Mouse (Mus musculus): ENCODE results near the gene C4bp.
A peak's percentile ranks its signal among the peaks of the same experiment; 100 is the strongest.
"Not testable (repeated sequence)": the region's sequence is repeated elsewhere in the genome, so short reads cannot be mapped to it uniquely, and the experiment has no call there.

C4bp gene

GRCm38 (mm10) chr1:130661454-130661853 lies at the start of gene C4bp:
TSS of gene C4bp (minus strand) at chr1:130661632.
- no peak for ATAC-seq (ENCODE audit: low TSS enrichment)

GRCm38 (mm10) chr1:130710283-130711080 lies 49.0 kb upstream of the C4bp start:
- no peak for ATAC-seq (ENCODE audit: low TSS enrichment)

- ATAC-seq (ENCODE audit: low TSS enrichment): no peak
Observed at GRCm38 (mm10) chr1:130703613-130704012, 42.2 kb upstream of the C4bp start.

GRCm38 (mm10) chr1:130701976-130702375 lies 40.5 kb upstream of the C4bp start:
- no peak for ATAC-seq (ENCODE audit: low TSS enrichment)

GRCm38 (mm10) chr1:130699937-130700633 lies 38.7 kb upstream of the C4bp start:
- peak; percentile 59 for ATAC-seq (ENCODE audit: low TSS enrichment)

- ATAC-seq (ENCODE audit: low TSS enrichment): no peak
Observed at GRCm38 (mm10) chr1:130698601-130699000, 37.2 kb upstream of the C4bp start.

- ATAC-seq (ENCODE audit: low TSS enrichment): no peak
Observed at GRCm38 (mm10) chr1:130683905-130684304, 22.5 kb upstream of the C4bp start.

GRCm38 (mm10) chr1:130681656-130682413 lies 20.4 kb upstream of the C4bp start:
- ATAC-seq (ENCODE audit: low TSS enrichment): no peak

- no peak for ATAC-seq (ENCODE audit: low TSS enrichment)
Observed at GRCm38 (mm10) chr1:130681075-130681474, 19.6 kb upstream of the C4bp start.

- ATAC-seq (ENCODE audit: low TSS enrichment): no peak
Observed at GRCm38 (mm10) chr1:130678551-130678950, 17.1 kb upstream of the C4bp start.

GRCm38 (mm10) chr1:130663576-130663975 lies 2.1 kb upstream of the C4bp start:
- not testable (repeated sequence) for ATAC-seq (ENCODE audit: low TSS enrichment)

GRCm38 (mm10) chr1:130659641-130660040 lies 1.8 kb downstream of the C4bp start:
- not testable (repeated sequence) for ATAC-seq (ENCODE audit: low TSS enrichment)

GRCm38 (mm10) chr1:130644103-130644502 lies 17.3 kb downstream of the C4bp start:
- ATAC-seq (ENCODE audit: low TSS enrichment): no peak

- ATAC-seq (ENCODE audit: low TSS enrichment): no peak
Observed at GRCm38 (mm10) chr1:130640967-130641366, 20.5 kb downstream of the C4bp start.

GRCm38 (mm10) chr1:130633761-130634410 lies 27.5 kb downstream of the C4bp start:
- peak; percentile 85 for ATAC-seq (ENCODE audit: low TSS enrichment)

GRCm38 (mm10) chr1:130633316-130633715 lies 28.1 kb downstream of the C4bp start:
- ATAC-seq (ENCODE audit: low TSS enrichment): no peak

GRCm38 (mm10) chr1:130629521-130629920 lies 31.9 kb downstream of the C4bp start, which contains the start of gene Zp3r:
TSS of gene Zp3r (minus strand) at chr1:130629621.
- ATAC-seq (ENCODE audit: low TSS enrichment): no peak

- ATAC-seq (ENCODE audit: low TSS enrichment): no peak
Observed at GRCm38 (mm10) chr1:130596291-130596690, 65.1 kb downstream of the C4bp start.

GRCm38 (mm10) chr1:130588659-130589058 lies 72.8 kb downstream of the C4bp start:
- no peak for ATAC-seq (ENCODE audit: low TSS enrichment)
